Mouse (Mus musculus) CH12.LX (cell line): Measurements from ENCODE around the gene Pck1. TPM values are rescaled to one million over a fixed set of nuclear protein-coding genes. Genes with fewer than 3 reads are reported as not detected.

ENCODE experiments used
- DNase-seq: peaks from one replicate; pipeline ENCODE4 v3.0.0-alpha.2; 2013; ENCODE audit errors: extremely low read depth
- H3K27ac ChIP-seq: 2 replicates; pipeline ENCODE4 v1.5.1; 2012; ENCODE audit warnings: low read depth, mild to moderate bottlenecking, control low read depth, moderate library complexity; ENCODE audit not compliant: insufficient read depth
- H3K27me3 ChIP-seq: replicated peaks from 2 replicates; pipeline ENCODE3; 2012; ENCODE audit warnings: inconsistent platforms
- H3K36me3 ChIP-seq, 2 experiments: replicated peaks in 1 of 2; 2 replicates each; pipeline versions ENCODE3 to v1.6.1; 2012; ENCODE audit warnings: inconsistent platforms in 1 of 2, low read length in 1 of 2, mild to moderate bottlenecking in 1 of 2, mixed read lengths in 1 of 2, moderate library complexity in 1 of 2; ENCODE audit not compliant: control insufficient read depth in 1 of 2, insufficient read depth in 1 of 2
- H3K4me1 ChIP-seq, 2 experiments: 2 replicates each; pipeline ENCODE4 v1.6.1; 2012; ENCODE audit warnings: inconsistent platforms in 1 of 2, moderate library complexity in 1 of 2; ENCODE audit not compliant: insufficient read depth in 2 of 2, control insufficient read depth in 1 of 2
- H3K4me2 ChIP-seq: 2 replicates; pipeline ENCODE4 v1.6.1; 2012; ENCODE audit warnings: low read depth, mild to moderate bottlenecking, control low read depth; ENCODE audit not compliant: poor library complexity, insufficient read depth, severe bottlenecking
- H3K4me3 ChIP-seq, 3 experiments: fragments of 150-350 bp in 1 of 3; sonication (generic) in 1 of 3; replicated peaks in 1 of 3; 2 replicates each; pipeline versions ENCODE3 to v1.5.1; 2011 to 2012; ENCODE audit warnings: low read depth in 2 of 3, low read length in 2 of 3, mild to moderate bottlenecking in 2 of 3, moderate library complexity in 2 of 3, control low read depth in 1 of 3, improper control_type of control experiment in 1 of 3, inconsistent platforms in 1 of 3, mixed read lengths in 1 of 3; ENCODE audit not compliant: poor library complexity in 1 of 3
- H3K79me2 ChIP-seq: replicated peaks from 2 replicates; pipeline ENCODE4 v1.6.1; 2012; ENCODE audit warnings: mild to moderate bottlenecking, moderate library complexity; ENCODE audit not compliant: control insufficient read depth, poor library complexity, insufficient read depth, severe bottlenecking; ENCODE audit errors: extremely low read depth
- H3K9ac ChIP-seq: 2 replicates; pipeline ENCODE4 v1.6.1; 2012; ENCODE audit warnings: low read depth, mild to moderate bottlenecking, control low read depth, moderate library complexity; ENCODE audit not compliant: insufficient read depth
- H3K9me3 ChIP-seq: replicated peaks from 2 replicates; pipeline ENCODE3; 2012; ENCODE audit warnings: low read length, inconsistent platforms, mixed read lengths
- CHD1 ChIP-seq: IDR thresholded peaks from 2 replicates; pipeline ENCODE4 v1.6.1; 2012; ENCODE audit warnings: low read depth, low read length, improper control_type of control experiment, inconsistent platforms
- CHD2 ChIP-seq: IDR thresholded peaks from 2 replicates; pipeline ENCODE4 v1.6.1; 2011; ENCODE audit warnings: low read length, improper control_type of control experiment
- CTCF ChIP-seq, 2 experiments: IDR thresholded peaks in 1 of 2; conservative IDR thresholded peaks in 1 of 2; 2 replicates each; pipeline ENCODE4 v1.5.1; 2011 to 2012; ENCODE audit warnings: low read depth in 2 of 2, low read length in 2 of 2, improper control_type of control experiment in 1 of 2, inconsistent platforms in 1 of 2, mild to moderate bottlenecking in 1 of 2, moderate library complexity in 1 of 2
- E2F4 ChIP-seq: IDR thresholded peaks from 2 replicates; pipeline ENCODE4 v1.6.1; 2011; ENCODE audit warnings: low read depth, low read length, improper control_type of control experiment; ENCODE audit not compliant: insufficient replicate concordance
- EP300 ChIP-seq: IDR thresholded peaks from 2 replicates; pipeline ENCODE4 v1.6.1; 2011; ENCODE audit warnings: low read length, improper control_type of control experiment
- ETS1 ChIP-seq: conservative IDR thresholded peaks from 2 replicates; pipeline ENCODE4 v1.6.1; 2012; ENCODE audit warnings: low read depth, mild to moderate bottlenecking, inconsistent platforms, low read length, improper control_type of control experiment, moderate library complexity
- GABPA ChIP-seq: IDR thresholded peaks from 2 replicates; pipeline ENCODE4 v1.6.1; 2012; ENCODE audit warnings: low read depth, low read length, improper control_type of control experiment, inconsistent platforms; ENCODE audit not compliant: insufficient replicate concordance
- JUN ChIP-seq: IDR thresholded peaks from 2 replicates; pipeline ENCODE4 v1.6.1; 2011; ENCODE audit warnings: low read depth, mild to moderate bottlenecking, low read length, improper control_type of control experiment, moderate library complexity; ENCODE audit not compliant: insufficient read depth
- JUND ChIP-seq: conservative IDR thresholded peaks from 2 replicates; pipeline ENCODE4 v1.6.1; 2011; ENCODE audit warnings: low read depth, low read length, improper control_type of control experiment
- KAT2A ChIP-seq: IDR thresholded peaks from 2 replicates; pipeline ENCODE4 v1.6.1; 2012; ENCODE audit warnings: low read length, improper control_type of control experiment, inconsistent platforms; ENCODE audit not compliant: insufficient replicate concordance
- MAFK ChIP-seq: IDR thresholded peaks from 2 replicates; pipeline ENCODE4 v1.6.1; 2011; ENCODE audit warnings: low read length, improper control_type of control experiment; ENCODE audit not compliant: insufficient replicate concordance
- MAX ChIP-seq: IDR thresholded peaks from 2 replicates; pipeline ENCODE4 v1.6.1; 2011; ENCODE audit warnings: low read length, improper control_type of control experiment
- MEF2A ChIP-seq: IDR thresholded peaks from 2 replicates; pipeline ENCODE4 v1.6.1; 2014; ENCODE audit warnings: low read depth, mild to moderate bottlenecking, inconsistent platforms, low read length, improper control_type of control experiment, borderline replicate concordance
- MYC ChIP-seq: IDR thresholded peaks from 2 replicates; pipeline ENCODE4 v1.6.1; 2011; ENCODE audit warnings: low read depth, mild to moderate bottlenecking, improper control_type of control experiment, low read length
- NELFE ChIP-seq: IDR thresholded peaks from 2 replicates; pipeline ENCODE4 v1.6.1; 2011; ENCODE audit warnings: low read depth, low read length, improper control_type of control experiment
- POLR2A ChIP-seq: IDR thresholded peaks from 2 replicates; pipeline ENCODE4 v1.6.1; 2011; ENCODE audit warnings: low read depth, mild to moderate bottlenecking, improper control_type of control experiment, low read length
- POLR2AphosphoS2 ChIP-seq: IDR thresholded peaks from 2 replicates; pipeline ENCODE4 v1.6.1; 2011; ENCODE audit warnings: low read depth, low read length, improper control_type of control experiment
- RCOR1 ChIP-seq: conservative IDR thresholded peaks from 2 replicates; pipeline ENCODE4 v1.6.1; 2012; ENCODE audit warnings: low read depth, mild to moderate bottlenecking, inconsistent platforms, low read length, improper control_type of control experiment
- UBTF ChIP-seq: IDR thresholded peaks from 2 replicates; pipeline ENCODE4 v1.6.1; 2012; ENCODE audit warnings: low read depth, mild to moderate bottlenecking, inconsistent platforms, low read length, improper control_type of control experiment, moderate library complexity
- ZC3H11A ChIP-seq: IDR thresholded peaks from 2 replicates; pipeline ENCODE4 v1.6.1; 2012; ENCODE audit warnings: low read depth, mild to moderate bottlenecking, inconsistent platforms, low read length, improper control_type of control experiment
- dilution Hi-C: fragments of 300-500 bp; cut with MboI; formaldehyde crosslinking; loops from 2 replicates; pipeline ENCODE4 v1.14.3; 2020; ENCODE audit warnings: low sequenced_read_pairs; ENCODE audit not compliant: extremely low pct_unique_long_range_greater_than_20kb, extremely low pct_ligation_motif_present
- in situ Hi-C: fragments of 300-500 bp; cut with MboI; formaldehyde crosslinking; loops from 3 replicates; pipeline ENCODE4 v1.14.3; 2019; ENCODE audit warnings: low sequenced_read_pairs, low pct_ligation_motif_present, low pct_unique_long_range_greater_than_20kb, mixed read lengths
- polyA plus RNA-seq: library from polyadenylated mRNA; unstranded; fragments of >175 nt; gene quantifications from 2 replicates; pipeline ENCODE4 v1.2.1, GENCODE M21; 2012; ENCODE audit warnings: low read depth; ENCODE audit not compliant: insufficient read length
- total RNA-seq, 2 experiments: library from RNA; depleted of rRNA; stranded (reverse); fragments of 300-350 nt in 1 of 2; fragments of >200 nt in 1 of 2; gene quantifications; 2 replicates each; pipeline ENCODE4 v1.2.3; 2012 to 2014

The Pck1 gene
- total and polyA plus RNA-seq, 3 experiments, result 0.08 to 0.13 (median 0.11) TPM

GRCm38 (mm10) chr2:173143611-173144010 is 9.2 kb upstream of the Pck1 start:
- DNase-seq, result no peak
- Histone ChIP-seq H3K4me1 (peaks cover 0 to 3% of the 10 kb centered on the region in 2 experiments; a peak in 1 of 4 replicates), H3K36me3 (no peaks in the 10 kb centered on the region), H3K27ac (no peak overlapping the region), H3K79me2 (no peaks in the 10 kb centered on the region), H3K9me3 (no peaks in the 10 kb centered on the region), H3K4me3 (no peak overlapping the region), H3K9ac (no peak overlapping the region), H3K27me3 (peaks cover 85% of the 10 kb centered on the region), H3K4me2 (no peak overlapping the region)
- TF ChIP-seq MAX (no peak), CTCF (conservative IDR thresholded peaks at IDR 0.05 in 1 of 2, IDR thresholded peaks at IDR 0.05 in 1 of 2; ENCODE audit: low read depth in 2 of 2, low read length in 2 of 2) (no peak), ETS1 (no peak), CHD1 (no peak), POLR2A (no peak), KAT2A (no peak), MYC (no peak), MEF2A (no peak), NELFE (no peak), CHD2 (no peak), JUND (no peak), MAFK (no peak), ZC3H11A (no peak), E2F4 (no peak), RCOR1 (no peak)
- in situ Hi-C loops (no loop called here), dilution Hi-C loops (no loop called here)

- Histone ChIP-seq H3K4me3 (no peak overlapping the region), H3K4me2 (no peak overlapping the region), H3K9me3 (no peaks in the 10 kb centered on the region), H3K27ac (no peak overlapping the region), H3K27me3 (peaks cover 81% of the 10 kb centered on the region), H3K9ac (no peak overlapping the region), H3K79me2 (no peaks in the 10 kb centered on the region), H3K36me3 (no peaks in the 10 kb centered on the region), H3K4me1 (peaks cover 3 to 8% of the 10 kb centered on the region in 2 experiments)
- dilution Hi-C loops, result no loop called here
- no peak for TF ChIP-seq NELFE
- DNase-seq, result no peak
- in situ Hi-C loops, result no loop called here
These were observed 7.0 kb upstream of the Pck1 start for GRCm38 (mm10) chr2:173145808-173146207.

GRCm38 (mm10) chr2:173146728-173147127 is 6.1 kb upstream of the Pck1 start:
- no peak for DNase-seq
- no peak overlapping the region for H3K9ac ChIP-seq
- H3K27ac ChIP-seq, result no peak overlapping the region
- dilution Hi-C loops (no loop called here), in situ Hi-C loops (no loop called here)
- no peak overlapping the region for H3K4me3 ChIP-seq
- TF ChIP-seq POLR2AphosphoS2 (no peak), CHD1 (no peak), EP300 (no peak), JUN (no peak), GABPA (no peak), UBTF (no peak), POLR2A (no peak), JUND (no peak)
- H3K9me3 ChIP-seq, result no peaks in the 10 kb centered on the region
- no peaks in the 10 kb centered on the region for H3K79me2 ChIP-seq
- peaks cover 11 to 13% of the 10 kb centered on the region in 2 experiments for H3K4me1 ChIP-seq
- H3K27me3 ChIP-seq, result peaks cover 79% of the 10 kb centered on the region
- H3K36me3 ChIP-seq, result no peaks in the 10 kb centered on the region
- H3K4me2 ChIP-seq, result no peak overlapping the region
